Mouse (Mus musculus): Measurements from ENCODE around the gene Cps1.

The Cps1 gene

DNA sequence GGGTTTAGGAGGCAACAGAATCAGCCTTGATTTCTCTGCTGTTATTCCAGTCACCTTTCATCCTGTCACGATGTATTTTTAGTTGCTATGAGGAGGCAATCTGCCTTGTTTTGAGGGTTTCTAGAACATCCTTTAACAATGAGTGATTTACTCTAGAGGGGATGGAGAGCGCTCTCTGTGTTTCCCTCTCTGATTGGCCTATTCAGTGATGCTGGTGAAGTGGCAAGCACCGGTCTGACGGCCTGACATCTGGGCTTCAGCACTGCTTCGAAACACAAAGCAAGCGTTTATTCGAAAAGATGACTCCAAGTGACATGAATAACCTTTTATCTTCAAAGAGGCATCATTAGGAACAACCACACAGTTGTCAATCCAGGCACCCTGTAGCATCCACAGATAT lies 100.8 kb downstream of the Cps1 start:
- DNase-seq (ENCODE audit: extremely low read depth, insufficient read length, low spot score), result no peak

DNA sequence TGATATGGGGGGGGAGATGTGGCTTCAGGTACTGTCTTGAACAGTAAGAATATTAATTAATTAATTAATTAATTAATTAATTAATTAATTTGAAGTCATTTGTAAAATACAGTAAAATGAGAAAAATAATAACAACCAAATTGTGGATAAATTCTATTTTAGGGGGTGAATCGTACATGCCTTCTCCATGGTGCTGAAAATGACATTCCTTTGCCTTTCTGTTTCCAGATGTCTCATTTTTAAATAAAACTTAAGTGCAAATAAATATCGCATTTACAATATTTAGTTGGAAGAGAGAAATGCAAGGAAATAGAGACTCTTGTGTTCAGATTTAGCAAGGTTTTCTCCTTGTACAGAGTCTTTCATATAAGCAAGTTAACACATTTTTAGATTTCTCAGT lies 112.0 kb downstream of the Cps1 start:
- DNase-seq (ENCODE audit: extremely low read depth, insufficient read length, low spot score), result no peak

DNA sequence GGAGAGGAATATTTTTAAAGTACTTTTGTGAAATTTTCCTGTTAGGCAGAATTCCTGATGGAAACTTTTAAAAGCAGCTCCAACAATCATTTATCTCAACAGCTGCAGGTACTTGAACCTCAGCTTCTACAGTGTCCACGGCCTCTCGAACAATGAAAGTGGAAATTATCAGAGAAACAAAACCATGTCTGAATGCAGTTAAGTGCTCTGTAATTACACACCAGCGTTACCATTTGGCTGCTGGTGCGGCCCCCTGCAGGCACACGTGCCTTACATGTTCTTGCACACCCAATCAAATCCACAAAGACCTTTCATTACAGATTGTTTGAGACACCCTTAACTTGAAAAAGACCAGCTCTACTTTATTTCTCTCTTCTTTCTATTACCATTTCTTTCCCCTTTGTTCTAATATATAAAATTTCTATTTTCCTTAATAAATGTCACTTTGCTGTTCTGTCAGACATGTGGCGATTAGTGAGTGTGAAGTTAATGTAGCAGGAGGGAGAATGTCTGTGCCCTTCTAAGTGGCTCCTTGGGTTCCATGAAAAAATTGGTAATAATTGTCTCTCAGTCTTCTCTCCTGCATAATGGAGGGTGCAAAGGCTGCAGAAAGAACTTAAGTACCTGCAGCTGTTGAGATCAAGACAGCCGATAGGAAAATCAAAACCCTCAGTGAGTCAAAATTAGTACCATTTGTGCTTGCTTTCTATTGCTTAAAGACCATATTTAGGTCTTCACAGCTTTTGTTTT lies 112.8 kb downstream of the Cps1 start:
- no peak for DNase-seq (ENCODE audit: extremely low read depth, insufficient read length, low spot score)

DNA sequence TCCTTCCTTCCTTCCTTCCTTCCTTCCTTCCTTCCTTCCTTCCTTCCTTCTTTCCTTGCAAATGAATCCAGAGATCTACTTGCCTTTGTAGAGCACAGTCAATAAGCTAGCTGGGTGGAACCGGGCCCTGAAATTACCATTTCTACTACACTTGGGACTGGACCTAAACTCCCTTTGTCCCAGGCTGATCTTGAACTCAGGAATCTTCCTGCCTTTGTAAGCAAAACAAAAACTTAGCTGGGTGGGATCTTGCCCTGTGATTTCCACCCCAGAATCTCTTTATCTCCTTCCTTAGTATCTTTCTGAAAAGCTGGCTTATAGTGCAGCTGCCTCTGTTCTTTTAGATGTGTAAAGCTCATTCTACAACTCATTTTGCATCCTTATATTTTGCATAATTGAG lies 115.6 kb downstream of the Cps1 start:
- DNase-seq (ENCODE audit: extremely low read depth, insufficient read length, low spot score), result no peak

DNA sequence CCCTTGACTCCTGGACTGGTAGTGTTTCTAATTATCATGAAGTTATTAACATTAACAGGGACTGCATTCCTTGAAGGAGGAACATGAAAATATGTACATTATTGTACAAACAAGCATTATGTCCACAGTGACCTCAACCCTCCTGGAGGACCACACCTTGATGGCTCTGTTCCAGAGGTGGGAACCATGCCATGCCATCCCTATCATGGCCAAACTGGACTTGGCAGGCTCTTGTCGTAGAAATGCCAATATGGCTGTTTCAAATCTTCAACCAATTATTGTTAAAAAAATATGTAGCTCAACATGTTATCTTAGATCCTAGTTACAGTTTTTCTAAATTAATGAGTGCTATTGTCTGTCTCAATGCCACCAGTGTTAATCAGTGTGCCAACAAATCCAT lies 116.1 kb downstream of the Cps1 start:
- DNase-seq (ENCODE audit: extremely low read depth, insufficient read length, low spot score), result no peak

DNA sequence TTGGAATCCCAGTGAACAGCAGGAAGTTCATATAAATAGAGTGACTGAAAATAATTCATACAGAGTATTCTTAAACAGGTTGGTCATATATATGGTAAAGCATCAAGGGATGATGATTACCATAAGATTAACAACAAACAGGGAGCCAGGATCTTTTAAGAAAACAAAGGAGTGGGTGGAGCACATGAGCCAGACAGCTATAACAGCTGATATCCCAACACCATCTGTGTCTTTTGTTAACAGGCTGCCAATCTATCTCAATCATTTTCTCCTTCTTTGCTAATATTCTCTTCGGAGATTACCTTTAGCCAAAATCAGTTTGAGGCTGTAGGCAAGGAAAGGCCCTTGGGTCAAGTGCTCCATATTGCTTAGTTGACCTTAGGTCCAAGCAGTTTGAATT lies 142.4 kb downstream of the Cps1 start:
- no peak for DNase-seq (ENCODE audit: extremely low read depth, insufficient read length, low spot score)

DNA sequence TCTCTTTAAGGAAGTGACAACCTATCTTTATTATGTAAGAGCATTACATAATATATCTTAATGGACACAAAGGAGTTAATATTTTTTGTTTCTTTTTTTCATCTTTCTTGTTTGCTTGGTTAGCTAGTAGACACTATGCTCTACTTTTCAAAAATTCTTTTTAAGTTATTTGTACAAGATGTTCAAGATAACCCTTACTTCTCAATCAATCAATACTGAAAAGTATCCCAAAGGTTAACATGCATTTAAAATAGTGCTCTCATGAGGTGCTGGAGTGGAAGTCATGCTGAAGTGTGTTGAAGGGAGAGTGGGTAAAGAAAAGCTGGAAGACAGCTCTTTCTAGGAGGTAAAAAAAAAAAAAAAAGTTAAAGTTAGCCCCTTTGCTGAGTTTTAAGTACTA lies 145.1 kb downstream of the Cps1 start:
- DNase-seq (ENCODE audit: extremely low read depth, insufficient read length, low spot score), result no peak

DNA sequence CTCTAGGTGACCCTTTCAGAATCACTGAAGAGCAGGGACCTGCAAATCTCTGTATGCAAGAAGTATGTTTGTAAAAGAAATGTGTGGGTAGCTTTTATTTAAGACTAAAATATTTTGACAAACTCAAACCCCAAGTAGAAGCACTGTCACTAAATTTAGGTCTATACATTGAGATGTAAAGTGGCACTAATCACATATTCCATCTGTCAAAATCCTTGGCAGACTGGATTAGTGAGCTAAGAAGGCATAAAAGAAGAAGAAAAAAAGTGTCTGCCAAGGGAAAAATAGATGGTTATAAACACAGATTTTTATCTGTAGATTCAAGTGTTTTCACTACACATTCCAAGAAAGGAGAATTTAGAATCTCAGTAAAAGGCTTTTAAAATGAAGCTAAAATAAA lies 145.6 kb downstream of the Cps1 start:
- no peak for DNase-seq (ENCODE audit: extremely low read depth, insufficient read length, low spot score)

DNA sequence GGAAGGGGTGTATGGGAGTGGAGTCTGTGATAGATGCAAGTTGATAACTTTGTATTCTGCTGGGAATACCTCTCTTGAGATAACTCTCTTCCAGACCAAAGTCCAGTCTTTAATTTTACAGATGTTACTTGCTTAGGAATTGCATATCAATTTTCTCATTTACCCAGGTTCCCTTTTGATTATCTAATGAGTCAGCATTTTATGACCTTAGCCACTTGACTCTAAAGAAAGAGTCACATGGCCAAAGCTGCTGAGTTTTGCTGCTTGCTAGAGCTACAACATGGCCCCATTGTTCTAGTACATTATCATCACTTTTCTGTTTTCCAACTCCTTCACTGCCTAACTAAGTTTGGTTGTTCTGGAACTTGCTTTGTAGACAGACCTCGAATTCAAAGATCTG lies 153.4 kb downstream of the Cps1 start:
- DNase-seq (ENCODE audit: extremely low read depth, insufficient read length, low spot score), result no peak

Measured in 3134 (cell line).